Mouse (Mus musculus): ENCODE results near the gene Sirt6. TPM values are rescaled to one million over a fixed set of nuclear protein-coding genes. Genes with fewer than 3 reads are reported as not detected.
A peak's percentile ranks its signal among the peaks of the same experiment; 100 is the strongest.

Sirt6 gene
- polyA plus RNA-seq, 1 experiment from 2014 or later = 46.5 TPM

DNA sequence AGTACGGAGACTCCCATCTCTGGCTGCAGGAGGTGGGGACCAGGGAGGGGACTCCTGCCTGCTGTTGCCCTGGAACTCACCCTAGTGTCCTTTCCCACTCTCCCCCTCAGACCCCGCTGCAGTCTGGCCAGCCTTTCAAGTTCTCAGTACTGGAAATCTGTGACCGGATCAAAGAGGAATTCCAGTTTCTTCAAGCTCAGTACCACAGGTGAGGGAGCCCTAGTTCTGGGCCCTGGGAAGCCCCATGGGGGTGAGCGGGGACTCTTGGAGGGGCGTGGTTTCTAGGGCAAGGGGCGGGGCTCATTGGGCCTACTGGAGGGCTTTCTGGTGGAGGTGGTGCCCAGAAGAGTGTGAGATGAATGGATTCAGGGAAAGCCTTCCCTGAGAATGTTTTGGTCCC, 51.9 kb downstream of the Sirt6 start:
- peaks cover 36% of the 10 kb centered on the region for H3K4me1 ChIP-seq (ENCODE audit: control insufficient read depth, insufficient read depth, low read length)
- peak overlapping the region; percentile 36; the same call in 1 of the 2 replicates for H3K27ac ChIP-seq (replicated peaks; ENCODE audit: low read depth, low read length)
- H3K9ac ChIP-seq (ENCODE audit: low read length) = peak overlapping the region; percentile 68
- DNase-seq (ENCODE audit: low spot score) (no peak), ATAC-seq (ENCODE audit: insufficient number of reproducible peaks, low FRiP score, low TSS enrichment, low read depth) (no peak)
- H3K4me3 ChIP-seq (ENCODE audit: low read depth, low read length) = peak overlapping the region; percentile 49
- H3K9me3 ChIP-seq (ENCODE audit: control insufficient read depth, low read length) = no peaks in the 10 kb centered on the region
- peak overlapping the region; percentile 89 for H3K4me2 ChIP-seq (ENCODE audit: low read depth, severe bottlenecking)
- H3K36me3 ChIP-seq (ENCODE audit: control insufficient read depth, insufficient read depth, low read length) = no peaks in the 10 kb centered on the region
- peaks cover 11% of the 10 kb centered on the region; the same call in 1 of the 2 replicates for H3K27me3 ChIP-seq (ENCODE audit: control insufficient read depth, insufficient read depth, low read length)
- WGBS = 2% methylated on average over 6 of the region's 6 CpGs

- Histone ChIP-seq H3K36me3 (ENCODE audit: control insufficient read depth, insufficient read depth, low read length) (no peaks in the 10 kb centered on the region), H3K4me3 (ENCODE audit: low read depth, low read length) (peak overlapping the region; percentile 49), H3K27me3 (ENCODE audit: control insufficient read depth, insufficient read depth, low read length) (peaks cover 8% of the 10 kb centered on the region; the same call in 1 of the 2 replicates), H3K4me1 (ENCODE audit: control insufficient read depth, insufficient read depth, low read length) (peaks cover 38% of the 10 kb centered on the region), H3K4me2 (ENCODE audit: low read depth, severe bottlenecking) (peak overlapping the region; percentile 89), H3K9me3 (ENCODE audit: control insufficient read depth, low read length) (no peaks in the 10 kb centered on the region), H3K27ac (replicated peaks; ENCODE audit: low read depth, low read length) (peak overlapping the region; percentile 36; the same call in 1 of the 2 replicates), H3K9ac (ENCODE audit: low read length) (peak overlapping the region; percentile 68)
- WGBS = 0% methylated on average over 27 of the region's 30 CpGs
- no peak for ATAC-seq (ENCODE audit: insufficient number of reproducible peaks, low FRiP score, low TSS enrichment, low read depth)
- peak; percentile 54 for DNase-seq (ENCODE audit: low spot score)
Observed at GRCm38 (mm10) chr10:81575208-81575631, 52.4 kb downstream of the Sirt6 start.

GRCm38 (mm10) chr10:81574081-81575056, 53.2 kb downstream of the Sirt6 start, which contains the start of gene Tle2:
TSS of gene Tle2 (plus strand) at chr10:81574561.
- H3K4me2 ChIP-seq (ENCODE audit: low read depth, severe bottlenecking) = peak within 1 kb of the TSS; percentile 89
- H3K36me3 ChIP-seq (ENCODE audit: control insufficient read depth, insufficient read depth, low read length) = no peaks in the 10 kb centered on the region
- H3K27me3 ChIP-seq (ENCODE audit: control insufficient read depth, insufficient read depth, low read length) = peaks cover 8% of the 10 kb centered on the region; the same call in 1 of the 2 replicates
- peak within 1 kb of the TSS; percentile 36; the same call in 1 of the 2 replicates for H3K27ac ChIP-seq (replicated peaks; ENCODE audit: low read depth, low read length)
- H3K9ac ChIP-seq (ENCODE audit: low read length) = peak within 1 kb of the TSS; percentile 68
- ATAC-seq (ENCODE audit: insufficient number of reproducible peaks, low FRiP score, low TSS enrichment, low read depth) = no peak
- peak within 1 kb of the TSS; percentile 49 for H3K4me3 ChIP-seq (ENCODE audit: low read depth, low read length)
- no peaks in the 10 kb centered on the region for H3K9me3 ChIP-seq (ENCODE audit: control insufficient read depth, low read length)
- H3K4me1 ChIP-seq (ENCODE audit: control insufficient read depth, insufficient read depth, low read length) = peaks cover 46% of the 10 kb centered on the region
- DNase-seq (ENCODE audit: low spot score) = no peak
- 21% methylated on average over 10 of the region's 10 CpGs for WGBS

GRCm38 (mm10) chr10:81572975-81573374, 54.6 kb downstream of the Sirt6 start:
- Histone ChIP-seq H3K4me3 (ENCODE audit: low read depth, low read length) (no peak overlapping the region), H3K27ac (replicated peaks; ENCODE audit: low read depth, low read length) (no peak overlapping the region; the same call in 1 of the 2 replicates), H3K4me2 (ENCODE audit: low read depth, severe bottlenecking) (no peak overlapping the region), H3K36me3 (ENCODE audit: control insufficient read depth, insufficient read depth, low read length) (no peaks in the 10 kb centered on the region), H3K4me1 (ENCODE audit: control insufficient read depth, insufficient read depth, low read length) (peaks cover 57% of the 10 kb centered on the region), H3K9me3 (ENCODE audit: control insufficient read depth, low read length) (no peaks in the 10 kb centered on the region), H3K9ac (ENCODE audit: low read length) (no peak overlapping the region), H3K27me3 (ENCODE audit: control insufficient read depth, insufficient read depth, low read length) (peaks cover 8% of the 10 kb centered on the region; the same call in 1 of the 2 replicates)
- WGBS = 10% methylated on average over 9 of the region's 9 CpGs
- ATAC-seq (ENCODE audit: insufficient number of reproducible peaks, low FRiP score, low TSS enrichment, low read depth) (no peak), DNase-seq (ENCODE audit: low spot score) (no peak)

GRCm38 (mm10) chr10:81572133-81572671, 55.4 kb downstream of the Sirt6 start:
- Histone ChIP-seq H3K27ac (replicated peaks; ENCODE audit: low read depth, low read length) (peak overlapping the region; percentile 75), H3K9ac (ENCODE audit: low read length) (peak overlapping the region; percentile 37; the same call in 1 of the 2 replicates), H3K9me3 (ENCODE audit: control insufficient read depth, low read length) (no peaks in the 10 kb centered on the region), H3K27me3 (ENCODE audit: control insufficient read depth, insufficient read depth, low read length) (peaks cover 8% of the 10 kb centered on the region; the same call in 1 of the 2 replicates), H3K36me3 (ENCODE audit: control insufficient read depth, insufficient read depth, low read length) (no peaks in the 10 kb centered on the region), H3K4me1 (ENCODE audit: control insufficient read depth, insufficient read depth, low read length) (peaks cover 60% of the 10 kb centered on the region), H3K4me3 (ENCODE audit: low read depth, low read length) (peak overlapping the region; percentile 12; the same call in 1 of the 2 replicates), H3K4me2 (ENCODE audit: low read depth, severe bottlenecking) (peak overlapping the region; percentile 39)
- no peak for ATAC-seq (ENCODE audit: insufficient number of reproducible peaks, low FRiP score, low TSS enrichment, low read depth)
- 4% methylated on average over 9 of the region's 9 CpGs for WGBS
- DNase-seq (ENCODE audit: low spot score) = no peak

Other genes with a start within 250 kb of the Sirt6 start
- 107 and 119 TPM in 2 replicates for gene Fzr1, start 249.3 kb downstream of the Sirt6 start, polyA plus RNA-seq (2014; fragmentation: Nextera tagmentation; extraction: Ambion mirVana)
- gene Dohh, start 243.4 kb downstream of the Sirt6 start, polyA plus RNA-seq (2014; fragmentation: Nextera tagmentation; extraction: Ambion mirVana) = 53.7 and 55.7 TPM in 2 replicates
- gene Gm48551, start 243.3 kb downstream of the Sirt6 start, polyA plus RNA-seq (2014; fragmentation: Nextera tagmentation; extraction: Ambion mirVana) = 2.1 and 2.8 TPM in 2 replicates
- 0.40 and 1.0 TPM in 2 replicates for gene Gm48552, start 238.8 kb downstream of the Sirt6 start, polyA plus RNA-seq (2014; fragmentation: Nextera tagmentation; extraction: Ambion mirVana)
- 3.4 and 3.5 TPM in 2 replicates for gene Smim24, start 234.7 kb downstream of the Sirt6 start, polyA plus RNA-seq (2014; fragmentation: Nextera tagmentation; extraction: Ambion mirVana)
- 16.7 and 18.7 TPM in 2 replicates for gene Nfic, start 172.2 kb downstream of the Sirt6 start, polyA plus RNA-seq (2014; fragmentation: Nextera tagmentation; extraction: Ambion mirVana)
- gene Celf5, start 145.1 kb downstream of the Sirt6 start, polyA plus RNA-seq (2014; fragmentation: Nextera tagmentation; extraction: Ambion mirVana) = 0.33 and 0.77 TPM in 2 replicates
- 60.3 and 66.8 TPM in 2 replicates for gene Ncln, start 131.4 kb downstream of the Sirt6 start, polyA plus RNA-seq (2014; fragmentation: Nextera tagmentation; extraction: Ambion mirVana)
- 0.10 and 0.43 TPM in 2 replicates for gene S1pr4, start 127.7 kb downstream of the Sirt6 start, polyA plus RNA-seq (2014; fragmentation: Nextera tagmentation; extraction: Ambion mirVana)
- 0.99 and 1.1 TPM in 2 replicates for gene Gna15, start 103.6 kb downstream of the Sirt6 start, polyA plus RNA-seq (2014; fragmentation: Nextera tagmentation; extraction: Ambion mirVana)
- gene Gna11, start 82.6 kb downstream of the Sirt6 start, polyA plus RNA-seq (2014; fragmentation: Nextera tagmentation; extraction: Ambion mirVana) = 80.3 and 82.1 TPM in 2 replicates
- gene Aes, start 68.3 kb downstream of the Sirt6 start, polyA plus RNA-seq (2014; fragmentation: Nextera tagmentation; extraction: Ambion mirVana) = 259 and 343 TPM in 2 replicates
- gene Tle2, start 53.2 kb downstream of the Sirt6 start, polyA plus RNA-seq (2014; fragmentation: Nextera tagmentation; extraction: Ambion mirVana) = 13.7 and 18.4 TPM in 2 replicates
- 11.1 and 11.6 TPM in 2 replicates for gene Tle6, start 26.7 kb downstream of the Sirt6 start, polyA plus RNA-seq (2014; fragmentation: Nextera tagmentation; extraction: Ambion mirVana)
- 0.63 and 1.5 TPM in 2 replicates for gene BC025920, start 21.5 kb downstream of the Sirt6 start, polyA plus RNA-seq (2014; fragmentation: Nextera tagmentation; extraction: Ambion mirVana)
- 4.3 and 5.5 TPM in 2 replicates for gene Ankrd24, start 743 bp upstream of the Sirt6 start, polyA plus RNA-seq (2014; fragmentation: Nextera tagmentation; extraction: Ambion mirVana)
- gene Gm10778, start 21.3 kb upstream of the Sirt6 start, polyA plus RNA-seq (2014; fragmentation: Nextera tagmentation; extraction: Ambion mirVana) = 5.5 and 6.2 TPM in 2 replicates
- gene Zfp433, start 77.0 kb upstream of the Sirt6 start, polyA plus RNA-seq (2014; fragmentation: Nextera tagmentation; extraction: Ambion mirVana) = 17.2 and 17.3 TPM in 2 replicates
- 10.6 and 11.9 TPM in 2 replicates for gene Gm3055, start 143.4 kb upstream of the Sirt6 start, polyA plus RNA-seq (2014; fragmentation: Nextera tagmentation; extraction: Ambion mirVana)
- 3.2 and 4.4 TPM in 2 replicates for gene Gm4767, start 184.4 kb upstream of the Sirt6 start, polyA plus RNA-seq (2014; fragmentation: Nextera tagmentation; extraction: Ambion mirVana)
- 8.7 and 10.4 TPM in 2 replicates for gene Gm32687, start 236.1 kb upstream of the Sirt6 start, polyA plus RNA-seq (2014; fragmentation: Nextera tagmentation; extraction: Ambion mirVana)